Mouse (Mus musculus): ENCODE measurements around the gene Cdk9. TPM values are rescaled to one million over a fixed set of nuclear protein-coding genes. Genes with fewer than 3 reads are reported as not detected.

Gene Cdk9
- total RNA-seq (2022): 10 to 100 TPM; 23.3 to 27.1 (median 25.7) TPM

DNA sequence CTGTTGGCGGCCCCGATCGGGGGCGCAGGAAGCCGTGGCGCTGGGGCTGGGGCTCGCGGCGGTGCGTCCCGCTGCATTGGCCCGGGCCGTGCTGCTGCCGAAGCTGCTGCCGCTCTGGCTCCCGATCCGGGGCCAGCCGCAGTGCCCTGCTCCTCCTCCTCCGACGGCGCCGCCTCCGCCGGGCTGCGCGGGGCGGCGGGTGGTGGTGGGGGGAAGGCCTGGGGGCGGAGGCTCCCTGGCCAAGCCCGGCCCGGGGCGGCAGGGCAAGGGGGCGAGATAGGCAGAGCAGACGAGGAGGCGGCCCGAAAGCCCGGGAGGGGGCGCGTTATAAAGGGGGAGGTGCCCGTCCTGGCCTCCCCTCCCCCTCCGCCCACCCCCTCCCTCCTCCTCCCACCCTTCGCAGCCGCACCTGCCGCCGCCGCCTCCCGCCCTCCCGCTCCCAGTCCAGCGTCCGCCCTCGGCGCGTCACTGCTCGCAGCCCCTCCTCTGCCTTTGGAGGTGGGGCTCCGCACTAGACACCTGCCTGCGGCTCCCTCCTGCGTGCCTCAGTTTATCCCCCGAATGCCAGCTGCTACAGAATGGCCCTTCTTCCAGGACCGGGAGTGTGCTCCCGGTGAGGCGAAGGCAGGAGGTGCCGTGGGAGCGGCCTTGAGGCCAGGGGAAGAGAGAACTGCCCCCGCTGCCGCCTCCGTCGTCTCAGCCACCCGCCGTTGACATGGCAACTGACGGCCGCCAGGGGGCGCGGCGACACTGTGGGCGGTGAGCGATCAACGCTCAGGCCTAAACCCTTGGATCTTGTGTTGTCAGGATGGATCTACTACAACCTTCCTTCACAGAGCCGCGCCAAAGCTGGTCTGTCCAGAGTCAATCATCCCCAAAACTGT lies at the start of gene Cdk9:
Gene Cdk9 (minus strand): TSS at position 143 of the 884 bp plus-strand sequence.
- DNase-seq (ENCODE audit: low spot score): peak; percentile 92

- DNase-seq (ENCODE audit: low spot score): no peak
These were observed 49.0 kb upstream of the Cdk9 start for GRCm38 (mm10) chr2:32761859-32762258.

DNA sequence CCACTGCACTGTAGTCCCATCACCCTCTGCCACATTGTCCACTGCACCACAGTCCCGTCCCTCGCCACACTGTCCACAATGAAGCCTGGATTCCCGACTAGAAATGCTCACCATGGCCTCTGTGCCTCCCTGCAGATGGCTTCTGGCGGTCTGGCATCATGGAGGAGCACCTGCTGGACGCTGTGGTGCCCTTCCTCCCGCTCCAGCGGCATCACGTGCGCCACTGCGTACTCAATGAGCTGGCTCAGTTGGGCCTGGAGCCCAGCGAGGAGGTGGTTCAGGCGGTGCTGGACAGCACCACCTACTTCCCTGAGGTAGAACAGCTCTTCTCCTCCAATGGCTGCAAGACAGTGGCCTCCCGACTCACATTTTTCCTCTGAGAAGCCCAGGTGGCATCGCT lies 48.5 kb upstream of the Cdk9 start:
- DNase-seq (ENCODE audit: low spot score): no peak

GRCm38 (mm10) chr2:32759001-32759400 lies 46.1 kb upstream of the Cdk9 start:
- DNase-seq (ENCODE audit: low spot score): no peak

- no peak for DNase-seq (ENCODE audit: low spot score)
These were observed 45.6 kb upstream of the Cdk9 start for GRCm38 (mm10) chr2:32758503-32758902.

GRCm38 (mm10) chr2:32757056-32757845 lies 44.4 kb upstream of the Cdk9 start, which contains the start of gene Tor2a:
TSS of gene Tor2a (plus strand) at chr2:32757234.
- peak; percentile 98 for DNase-seq (ENCODE audit: low spot score)

DNA sequence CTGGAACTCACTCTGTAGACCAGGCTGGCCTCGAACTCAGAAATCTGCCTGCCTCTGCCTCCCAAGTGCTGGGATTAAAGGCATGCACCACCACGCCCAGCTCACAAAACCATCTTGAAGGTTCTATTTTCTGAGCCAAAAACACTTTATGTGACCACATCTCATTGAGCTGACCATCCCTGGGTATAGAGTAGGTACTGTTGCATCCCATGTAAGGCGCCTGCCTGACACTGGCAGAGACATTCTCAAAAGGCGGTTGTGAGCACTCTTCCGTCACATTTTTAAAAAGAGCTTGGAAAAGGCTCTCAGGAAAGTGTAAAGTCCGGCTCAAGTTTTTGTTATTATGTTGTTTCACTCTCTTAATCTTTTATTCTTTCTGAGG lies 43.8 kb upstream of the Cdk9 start:
- no peak for DNase-seq (ENCODE audit: low spot score)

GRCm38 (mm10) chr2:32752181-32752580 lies 39.3 kb upstream of the Cdk9 start:
- DNase-seq (ENCODE audit: low spot score): no peak

GRCm38 (mm10) chr2:32751665-32752033 lies 38.8 kb upstream of the Cdk9 start:
- DNase-seq (ENCODE audit: low spot score): no peak

DNA sequence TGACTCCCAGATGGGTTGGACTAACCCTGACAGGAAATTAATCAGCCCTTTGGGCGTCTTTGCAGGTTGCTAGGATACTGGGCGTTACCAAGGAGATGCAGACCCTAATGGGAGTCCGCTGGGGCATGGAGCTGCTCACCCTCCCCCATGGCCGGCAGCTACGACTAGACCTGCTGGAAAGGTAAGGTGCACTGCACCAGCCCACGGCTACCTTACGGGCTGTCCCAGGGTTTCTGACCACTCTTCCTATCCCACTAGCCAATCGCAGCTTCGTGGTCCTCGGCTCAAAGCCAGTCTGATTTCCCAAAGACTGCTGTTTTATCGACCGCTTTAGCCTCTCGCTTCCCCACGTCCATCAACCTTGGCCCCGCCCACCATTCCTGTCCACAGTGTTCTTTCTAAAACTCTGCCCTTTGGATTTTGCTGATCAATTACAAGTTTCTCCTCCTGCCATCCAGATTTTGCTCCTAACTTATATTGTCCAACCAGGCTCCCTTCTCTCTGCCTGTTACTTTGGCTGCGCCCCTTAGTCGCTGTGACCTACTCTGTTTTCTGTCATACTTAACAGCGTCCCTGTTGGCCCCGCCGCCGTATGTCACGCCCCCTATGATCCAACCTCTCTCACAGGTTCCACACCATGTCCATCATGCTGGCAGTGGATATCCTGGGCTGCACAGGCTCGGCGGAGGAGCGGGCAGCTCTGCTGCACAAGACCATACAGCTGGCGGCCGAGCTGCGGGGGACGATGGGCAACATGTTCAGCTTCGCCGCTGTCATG lies 38.2 kb upstream of the Cdk9 start:
- DNase-seq (ENCODE audit: low spot score): no peak

- no peak for DNase-seq (ENCODE audit: low spot score)
These were observed 37.3 kb upstream of the Cdk9 start for GRCm38 (mm10) chr2:32750199-32750598.

- no peak for DNase-seq (ENCODE audit: low spot score)
These were observed 36.2 kb upstream of the Cdk9 start for GRCm38 (mm10) chr2:32749082-32749481.

DNA sequence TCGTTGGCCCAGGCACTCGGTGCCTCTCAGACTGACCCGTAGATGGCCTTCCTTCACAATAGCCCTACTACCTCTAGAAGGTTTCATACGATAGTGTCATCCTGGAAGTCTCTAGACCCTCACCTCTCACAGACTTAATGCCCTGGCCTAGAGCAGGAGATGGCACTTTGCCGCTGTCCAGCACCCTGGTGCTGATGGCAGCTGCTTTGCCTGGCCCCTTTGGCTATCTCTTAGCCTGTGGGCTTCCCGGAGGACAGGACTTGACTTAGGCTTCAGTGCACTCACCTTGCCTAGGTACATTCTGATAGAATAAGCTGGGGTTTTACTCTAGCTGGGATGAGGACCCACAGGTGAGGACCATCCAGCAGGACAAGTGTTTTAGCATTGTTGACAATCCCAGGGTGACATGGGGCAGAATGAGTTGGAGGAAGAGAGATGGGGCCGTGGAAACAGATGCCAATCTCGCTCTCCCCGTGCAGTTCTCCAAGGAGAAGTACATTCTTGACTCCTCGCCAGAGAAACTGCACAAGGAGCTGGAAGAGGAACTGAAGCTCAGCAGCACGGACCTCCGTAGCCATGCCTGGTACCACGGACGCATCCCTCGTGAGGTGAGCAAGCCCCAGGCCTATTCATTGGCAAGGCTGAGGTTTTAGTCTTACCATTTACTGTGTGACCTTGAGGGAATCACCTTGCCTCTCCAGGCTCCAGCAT lies 31.6 kb upstream of the Cdk9 start:
- DNase-seq (ENCODE audit: low spot score): no peak

GRCm38 (mm10) chr2:32742173-32742531 lies 29.3 kb upstream of the Cdk9 start:
- no peak for DNase-seq (ENCODE audit: low spot score)

GRCm38 (mm10) chr2:32741273-32742172 lies 28.6 kb upstream of the Cdk9 start:
- no peak for DNase-seq (ENCODE audit: low spot score)

GRCm38 (mm10) chr2:32740916-32741272 lies 28.0 kb upstream of the Cdk9 start, which contains the start of gene 6330409D20Rik:
TSS of gene 6330409D20Rik (minus strand) at chr2:32741016.
- no peak for DNase-seq (ENCODE audit: low spot score)

DNA sequence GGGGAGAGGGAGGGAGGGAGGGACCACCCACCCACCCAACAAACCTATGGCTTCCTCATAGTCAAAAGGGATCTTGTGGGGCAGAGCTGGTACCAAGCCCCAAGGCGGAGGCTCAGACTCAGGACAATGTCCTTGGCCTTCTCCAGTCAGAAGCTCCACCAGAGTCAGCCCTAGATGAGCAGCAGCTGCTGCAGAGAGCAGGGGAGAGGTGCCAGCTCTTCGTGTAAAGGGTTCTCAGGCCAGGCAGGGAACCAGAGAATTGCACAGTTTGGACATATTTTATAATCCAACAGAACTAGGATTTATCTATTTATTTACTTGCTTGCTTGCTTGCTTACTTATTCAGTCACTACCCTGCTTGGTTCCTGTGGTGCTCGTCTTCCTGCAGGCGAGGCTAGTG lies 26.4 kb upstream of the Cdk9 start:
- DNase-seq (ENCODE audit: low spot score): no peak

GRCm38 (mm10) chr2:32737008-32737407 lies 24.1 kb upstream of the Cdk9 start:
- no peak for DNase-seq (ENCODE audit: low spot score)

- DNase-seq (ENCODE audit: low spot score): no peak
These were observed 23.5 kb upstream of the Cdk9 start for GRCm38 (mm10) chr2:32736306-32736829.

- peak; percentile 90 for DNase-seq (ENCODE audit: low spot score)
These were observed 22.1 kb upstream of the Cdk9 start for GRCm38 (mm10) chr2:32734933-32735332.

Data from heart, adult 8-10 months (tissue).